In the genomic region with DNA sequence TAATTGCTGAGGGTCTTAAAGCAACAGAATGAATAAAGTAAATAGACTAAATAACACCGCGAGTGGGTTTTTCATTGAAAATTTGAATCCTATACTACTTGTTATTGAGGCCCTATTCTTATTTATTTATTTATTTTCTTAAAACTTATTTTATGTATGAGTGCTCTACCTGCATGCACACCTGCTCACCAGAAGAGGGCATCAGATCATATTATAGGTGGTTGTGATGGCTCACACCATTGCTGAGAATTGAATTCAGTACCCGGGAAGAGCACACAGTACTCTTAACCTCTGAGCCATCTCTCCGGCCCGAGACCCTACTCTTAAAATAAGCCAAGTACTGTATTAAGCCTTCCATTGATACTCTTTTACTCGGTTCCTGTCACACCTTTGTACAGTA, we compare ENCODE assay signal across 12 mouse cellular contexts. TPM values are rescaled to one million over a fixed set of nuclear protein-coding genes. Genes with fewer than 3 reads are reported as not detected.
DNase-seq lines count a peak whose midpoint lies in the region; ATAC-seq and TF ChIP-seq lines count a peak whose summit lies in the region.
"Had no signal": no experiment of that assay in that cellular context is flagged by ENCODE, and none has a peak within 500 bp of the region (broad histone marks: within the 10 kb centered on the region; RNA-seq: fewer than 3 reads in every experiment).

No protein-coding gene starts in this region.

- TF ChIP-seq CTCF in Patski (IDR thresholded peaks at IDR 0.05): peak; percentile 65

- POLR2A ChIA-PET in Patski (lab: Charles Lee): no interaction called here

- ATAC-seq in Patski: no peak

- peak; percentile 13 for DNase-seq in kidney, adult 9 months
- no peak for DNase-seq in kidney, postnatal 4 days
- peak; percentile 10 for DNase-seq in retina, embryonic 14.5 days (ENCODE audit: low spot score)
- no peak for DNase-seq in retina, postnatal 1 day
- no peak for DNase-seq in Patski (ENCODE audit: low read depth, low spot score)
- DNase-seq in right cerebral cortex, adult 2 months (ENCODE audit: low spot score in 2 of 2): no peak
- DNase-seq in adrenal gland, adult 8-10 months: no peak
- DNase-seq: cerebellum, postnatal 10 days; kidney, adult 18-20 months had no signal

- in situ Hi-C loops in Patski (cut with MboI; ENCODE audit: low pct_unique_long_range_greater_than_20kb): no loop called here

- no peaks in the 10 kb centered on the region for H3K27me3 ChIP-seq in Patski

- CTCF ChIA-PET in Patski (lab: Charles Lee): interaction anchor here (0.9 to 1.6 kb wide), 4 partner anchors 9 to 31 kb away, joined by 3 to 5 read pairs (median 4); no protein-coding TSS in a partner anchor

RNA-seq across cellular contexts. Expression of a gene that starts 2.7 kb away (rescaled TPM):
- 1.7 TPM for polyA plus RNA-seq in Patski (2021)
- 1 to 10 TPM; 1.2 to 2.4 (median 1.9) TPM for total RNA-seq in adrenal gland, adult 8-10 months (2022)

RNA-seq across cellular contexts. Expression of a gene that starts 25.9 kb away (rescaled TPM):
- 0.13 TPM for polyA plus RNA-seq in Patski (2021)
- total RNA-seq in adrenal gland, adult 8-10 months (2022): not detected
- total RNA-seq: left cerebral cortex, postnatal 36 days had no signal
- polyA plus RNA-seq: embryonic facial prominence, embryonic 10.5 days; G1E had no signal

RNA-seq across cellular contexts. Expression of a gene that starts 41.6 kb away (rescaled TPM):
- polyA plus RNA-seq in Patski (2021): 93.3 TPM
- 10 to 100 TPM; 56.3 to 58.7 (median 57.5) TPM for total RNA-seq in adrenal gland, adult 8-10 months (2022)

Comparison
In these comparisons a context has a peak if more than half of its experiments do, and no peak if none do; other contexts are left out.
1. DNase-seq: peak in kidney, adult 9 months (single experiment) and retina, embryonic 14.5 days (single experiment); none in kidney, postnatal 4 days (0 of 2), retina, postnatal 1 day (single experiment), Patski (single experiment), right cerebral cortex, adult 2 months (0 of 2) and adrenal gland, adult 8-10 months (single experiment).